Mouse (Mus musculus) ES-E14 (cell line): ENCODE data around the gene Trak2.

Source experiments
- HCFC1 ChIP-seq: IDR thresholded peaks from 2 replicates; pipeline ENCODE4 v1.6.1; 2012; ENCODE audit warnings: low read length, inconsistent platforms, borderline replicate concordance; ENCODE audit not compliant: insufficient read depth
- MAFK ChIP-seq: IDR thresholded peaks from 2 replicates; pipeline ENCODE4 v1.6.1; 2014; ENCODE audit warnings: mild to moderate bottlenecking, low read depth, low read length, inconsistent platforms; ENCODE audit not compliant: insufficient read depth
- ZNF384 ChIP-seq: IDR thresholded peaks from 2 replicates; pipeline ENCODE4 v1.6.1; 2012; ENCODE audit warnings: low read depth, low read length, inconsistent platforms

GRCm38 (mm10) chr1:58903681-58904080 is 69.5 kb downstream of the Trak2 start:
- TF ChIP-seq ZNF384 (no peak), HCFC1 (no peak), MAFK (no peak)
